Mouse (Mus musculus): ENCODE data around the gene Rin1. TPM values are rescaled to one million over a fixed set of nuclear protein-coding genes. Genes with fewer than 3 reads are reported as not detected.

The Rin1 gene
- polyA plus RNA-seq, 1 experiment from 2014 or later = 1.2 TPM

DNA sequence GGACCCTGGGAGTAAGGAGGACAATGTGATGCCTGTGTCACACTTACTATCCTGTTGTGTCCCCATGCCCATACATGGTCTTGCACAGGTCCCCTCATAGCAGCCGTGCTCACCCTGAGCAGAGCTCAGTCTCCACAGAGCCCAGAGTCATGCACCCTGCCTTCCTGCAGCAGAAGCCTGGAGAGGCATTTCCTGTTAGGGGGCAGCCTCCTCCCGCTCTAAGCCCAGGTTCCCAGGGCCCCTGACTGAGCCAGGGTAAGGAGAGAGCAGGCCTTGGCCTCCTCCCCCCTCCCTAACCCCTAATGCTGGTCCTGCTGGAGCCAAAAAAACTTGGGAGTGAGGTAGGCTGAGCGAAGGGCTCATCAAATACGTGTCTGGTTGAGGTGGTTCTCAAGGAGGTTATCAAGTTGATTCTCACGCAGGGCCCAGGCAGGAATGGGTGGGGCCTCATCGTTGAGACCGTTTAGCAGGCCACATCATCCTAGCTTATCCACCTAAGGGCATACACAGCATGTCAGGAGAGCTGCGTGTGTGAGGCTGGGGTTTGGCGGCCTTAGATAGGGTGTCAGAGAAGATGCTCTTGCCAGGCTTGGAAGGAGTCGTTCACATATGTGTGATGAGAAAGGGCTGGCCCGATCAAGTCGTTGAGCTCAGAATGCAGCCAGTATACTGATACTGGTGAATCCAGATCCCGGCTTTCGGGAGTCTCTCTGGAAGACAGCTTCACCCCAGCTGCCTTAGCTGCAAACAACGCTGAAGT is 16.9 kb downstream of the Rin1 start:
- Histone ChIP-seq H3K9ac (replicated peaks; ENCODE audit: low read length) (peak overlapping the region; percentile 73), H3K9me3 (replicated peaks; ENCODE audit: control insufficient read depth, low read length) (no peaks in the 10 kb centered on the region), H3K36me3 (replicated peaks; ENCODE audit: control insufficient read depth, insufficient read depth, low read depth, low read length) (no peaks in the 10 kb centered on the region), H3K27ac (replicated peaks; ENCODE audit: low read depth, low read length) (peak overlapping the region; percentile 75), H3K4me3 (ENCODE audit: low read depth, low read length) (peak overlapping the region; percentile 60), H3K4me2 (ENCODE audit: low read depth, low read length) (peak overlapping the region; percentile 97), H3K4me1 (ENCODE audit: control insufficient read depth, insufficient read depth, low read length) (peaks cover 20% of the 10 kb centered on the region), H3K27me3 (ENCODE audit: control insufficient read depth, insufficient read depth, low read length) (peaks cover 3% of the 10 kb centered on the region)
- WGBS = 5% methylated on average over 15 of the region's 15 CpGs
- no peak for DNase-seq (ENCODE audit: low spot score)
- no peak for ATAC-seq (replicated peaks; ENCODE audit: insufficient number of reproducible peaks, low FRiP score, low TSS enrichment, low read depth)

DNA sequence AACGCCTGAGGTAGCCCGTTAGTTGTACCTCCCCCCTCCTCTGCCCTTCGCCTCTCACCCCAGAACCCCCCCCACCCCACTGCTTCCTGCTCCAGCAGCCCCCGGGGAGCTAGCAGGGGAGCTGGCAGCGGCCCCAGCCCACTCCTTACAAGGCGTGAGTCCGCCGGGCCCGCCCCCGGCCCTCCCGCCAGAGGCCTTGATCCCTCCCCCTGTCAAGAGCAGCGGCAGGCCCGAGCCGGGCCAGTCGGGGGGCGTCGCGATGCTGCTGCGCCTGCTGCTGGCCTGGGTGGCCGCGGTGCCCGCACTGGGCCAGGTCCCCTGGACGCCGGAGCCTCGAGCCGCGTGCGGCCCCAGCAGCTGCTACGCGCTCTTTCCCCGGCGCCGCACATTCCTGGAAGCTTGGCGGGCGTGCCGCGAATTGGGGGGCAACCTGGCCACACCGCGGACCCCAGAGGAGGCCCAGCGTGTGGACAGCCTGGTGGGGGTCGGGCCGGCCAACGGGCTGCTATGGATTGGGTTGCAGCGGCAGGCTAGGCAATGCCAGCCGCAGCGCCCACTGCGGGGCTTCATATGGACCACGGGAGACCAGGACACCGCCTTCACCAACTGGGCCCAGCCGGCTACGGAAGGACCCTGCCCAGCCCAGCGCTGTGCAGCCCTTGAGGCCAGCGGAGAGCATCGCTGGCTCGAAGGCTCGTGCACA is 17.7 kb downstream of the Rin1 start, which contains the start of gene Cd248:
Cd248 (plus strand) TSS at position 212 of the 703 bp plus-strand sequence.
- Histone ChIP-seq H3K4me3 (ENCODE audit: low read depth, low read length) (peak within 1 kb of the TSS; percentile 60), H3K9me3 (replicated peaks; ENCODE audit: control insufficient read depth, low read length) (no peaks in the 10 kb centered on the region), H3K27me3 (ENCODE audit: control insufficient read depth, insufficient read depth, low read length) (peaks cover 3% of the 10 kb centered on the region), H3K4me1 (ENCODE audit: control insufficient read depth, insufficient read depth, low read length) (peaks cover 20% of the 10 kb centered on the region), H3K9ac (replicated peaks; ENCODE audit: low read length) (peak within 1 kb of the TSS; percentile 73), H3K36me3 (replicated peaks; ENCODE audit: control insufficient read depth, insufficient read depth, low read depth, low read length) (no peaks in the 10 kb centered on the region), H3K27ac (replicated peaks; ENCODE audit: low read depth, low read length) (peak within 1 kb of the TSS; percentile 75), H3K4me2 (ENCODE audit: low read depth, low read length) (peak within 1 kb of the TSS; percentile 97)
- DNase-seq (ENCODE audit: low spot score) = peak; percentile 87
- peak; percentile 41 for ATAC-seq (replicated peaks; ENCODE audit: insufficient number of reproducible peaks, low FRiP score, low TSS enrichment, low read depth)
- WGBS = under 1% methylated on average over 50 of the region's 56 CpGs

DNA sequence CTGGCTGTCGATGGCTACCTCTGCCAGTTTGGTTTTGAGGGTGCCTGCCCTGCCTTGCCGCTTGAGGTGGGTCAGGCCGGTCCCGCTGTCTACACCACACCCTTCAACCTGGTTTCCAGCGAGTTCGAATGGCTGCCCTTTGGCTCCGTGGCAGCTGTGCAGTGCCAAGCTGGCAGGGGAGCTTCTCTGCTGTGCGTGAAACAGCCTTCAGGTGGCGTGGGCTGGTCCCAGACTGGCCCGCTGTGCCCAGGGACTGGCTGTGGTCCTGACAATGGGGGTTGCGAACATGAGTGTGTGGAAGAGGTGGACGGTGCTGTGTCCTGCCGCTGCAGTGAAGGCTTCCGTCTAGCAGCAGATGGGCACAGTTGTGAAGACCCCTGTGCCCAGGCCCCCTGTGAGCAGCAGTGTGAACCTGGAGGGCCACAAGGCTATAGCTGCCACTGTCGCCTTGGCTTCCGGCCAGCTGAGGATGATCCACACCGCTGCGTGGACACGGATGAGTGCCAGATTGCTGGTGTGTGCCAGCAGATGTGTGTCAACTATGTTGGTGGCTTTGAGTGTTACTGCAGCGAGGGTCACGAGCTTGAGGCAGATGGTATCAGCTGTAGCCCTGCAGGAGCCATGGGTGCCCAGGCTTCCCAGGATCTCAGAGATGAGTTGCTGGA is 18.4 kb downstream of the Rin1 start:
- DNase-seq (ENCODE audit: low spot score) (no peak), ATAC-seq (replicated peaks; ENCODE audit: insufficient number of reproducible peaks, low FRiP score, low TSS enrichment, low read depth) (no peak)
- Histone ChIP-seq H3K27me3 (ENCODE audit: control insufficient read depth, insufficient read depth, low read length) (peaks cover 3% of the 10 kb centered on the region), H3K4me3 (ENCODE audit: low read depth, low read length) (peak overlapping the region; percentile 60), H3K9me3 (replicated peaks; ENCODE audit: control insufficient read depth, low read length) (no peaks in the 10 kb centered on the region), H3K27ac (replicated peaks; ENCODE audit: low read depth, low read length) (peak overlapping the region; percentile 75), H3K9ac (replicated peaks; ENCODE audit: low read length) (peak overlapping the region; percentile 73), H3K4me1 (ENCODE audit: control insufficient read depth, insufficient read depth, low read length) (peaks cover 20% of the 10 kb centered on the region), H3K36me3 (replicated peaks; ENCODE audit: control insufficient read depth, insufficient read depth, low read depth, low read length) (no peaks in the 10 kb centered on the region), H3K4me2 (ENCODE audit: low read depth, low read length) (peak overlapping the region; percentile 97)
- 39% methylated on average over 21 of the region's 21 CpGs for WGBS

DNA sequence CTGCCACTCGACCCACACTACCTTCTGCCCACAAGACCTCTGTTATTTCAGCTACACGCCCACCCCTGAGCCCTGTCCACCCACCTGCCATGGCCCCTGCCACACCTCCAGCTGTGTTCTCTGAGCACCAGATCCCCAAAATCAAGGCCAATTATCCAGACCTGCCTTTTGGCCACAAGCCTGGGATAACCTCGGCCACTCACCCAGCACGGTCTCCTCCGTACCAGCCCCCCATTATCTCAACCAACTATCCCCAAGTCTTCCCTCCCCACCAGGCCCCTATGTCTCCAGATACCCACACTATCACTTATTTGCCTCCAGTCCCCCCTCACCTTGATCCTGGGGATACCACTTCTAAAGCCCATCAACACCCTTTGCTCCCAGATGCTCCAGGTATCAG is 19.2 kb downstream of the Rin1 start:
- no peak overlapping the region for H3K27ac ChIP-seq (replicated peaks; ENCODE audit: low read depth, low read length)
- peaks cover 20% of the 10 kb centered on the region for H3K4me1 ChIP-seq (ENCODE audit: control insufficient read depth, insufficient read depth, low read length)
- 0 out of 2 replicates have a peak overlapping the region, but pooled peaks have one; percentile 60 for H3K4me3 ChIP-seq (ENCODE audit: low read depth, low read length)
- H3K27me3 ChIP-seq (ENCODE audit: control insufficient read depth, insufficient read depth, low read length) = peaks cover 3% of the 10 kb centered on the region
- ATAC-seq (replicated peaks; ENCODE audit: insufficient number of reproducible peaks, low FRiP score, low TSS enrichment, low read depth) = no peak
- no peak overlapping the region for H3K9ac ChIP-seq (replicated peaks; ENCODE audit: low read length)
- H3K9me3 ChIP-seq (replicated peaks; ENCODE audit: control insufficient read depth, low read length) = no peaks in the 10 kb centered on the region
- 79% methylated on average over 5 of the region's 5 CpGs for WGBS
- H3K4me2 ChIP-seq (ENCODE audit: low read depth, low read length) = peak overlapping the region; percentile 97
- no peak for DNase-seq (ENCODE audit: low spot score)
- no peaks in the 10 kb centered on the region for H3K36me3 ChIP-seq (replicated peaks; ENCODE audit: control insufficient read depth, insufficient read depth, low read depth, low read length)

DNA sequence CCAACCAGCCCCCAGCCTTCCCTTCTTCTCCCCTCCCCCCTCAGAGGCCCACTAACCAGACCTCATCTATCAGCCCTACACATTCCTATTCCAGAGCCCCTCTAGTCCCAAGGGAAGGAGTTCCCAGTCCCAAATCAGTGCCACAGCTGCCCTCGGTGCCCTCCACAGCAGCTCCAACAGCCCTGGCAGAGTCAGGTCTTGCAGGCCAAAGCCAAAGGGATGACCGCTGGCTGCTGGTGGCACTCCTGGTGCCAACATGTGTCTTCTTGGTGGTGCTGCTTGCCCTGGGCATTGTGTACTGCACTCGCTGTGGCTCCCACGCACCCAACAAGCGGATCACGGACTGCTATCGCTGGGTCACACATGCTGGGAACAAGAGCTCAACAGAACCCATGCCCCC is 19.7 kb downstream of the Rin1 start:
- no peak for ATAC-seq (replicated peaks; ENCODE audit: insufficient number of reproducible peaks, low FRiP score, low TSS enrichment, low read depth)
- Histone ChIP-seq H3K4me1 (ENCODE audit: control insufficient read depth, insufficient read depth, low read length) (peaks cover 20% of the 10 kb centered on the region), H3K27ac (replicated peaks; ENCODE audit: low read depth, low read length) (peak overlapping the region; percentile 97), H3K36me3 (replicated peaks; ENCODE audit: control insufficient read depth, insufficient read depth, low read depth, low read length) (no peaks in the 10 kb centered on the region), H3K27me3 (ENCODE audit: control insufficient read depth, insufficient read depth, low read length) (peaks cover 3% of the 10 kb centered on the region), H3K4me2 (ENCODE audit: low read depth, low read length) (peak overlapping the region; percentile 97), H3K9ac (replicated peaks; ENCODE audit: low read length) (no peak overlapping the region; the same call in 1 of the 2 replicates), H3K4me3 (ENCODE audit: low read depth, low read length) (no peak overlapping the region), H3K9me3 (replicated peaks; ENCODE audit: control insufficient read depth, low read length) (no peaks in the 10 kb centered on the region)
- no peak for DNase-seq (ENCODE audit: low spot score)
- WGBS = 80% methylated on average over 7 of the region's 7 CpGs

- Histone ChIP-seq H3K27ac (replicated peaks; ENCODE audit: low read depth, low read length) (peak overlapping the region; percentile 97), H3K4me2 (ENCODE audit: low read depth, low read length) (peak overlapping the region; percentile 97), H3K4me3 (ENCODE audit: low read depth, low read length) (peak overlapping the region; percentile 35), H3K4me1 (ENCODE audit: control insufficient read depth, insufficient read depth, low read length) (peaks cover 20% of the 10 kb centered on the region), H3K27me3 (ENCODE audit: control insufficient read depth, insufficient read depth, low read length) (peaks cover 3% of the 10 kb centered on the region), H3K9me3 (replicated peaks; ENCODE audit: control insufficient read depth, low read length) (no peaks in the 10 kb centered on the region), H3K9ac (replicated peaks; ENCODE audit: low read length) (peak overlapping the region; percentile 62), H3K36me3 (replicated peaks; ENCODE audit: control insufficient read depth, insufficient read depth, low read depth, low read length) (no peaks in the 10 kb centered on the region)
- no peak; the same call in 1 of the 2 replicates for ATAC-seq (replicated peaks; ENCODE audit: insufficient number of reproducible peaks, low FRiP score, low TSS enrichment, low read depth)
- no peak for DNase-seq (ENCODE audit: low spot score)
- 4% methylated on average over 11 of the region's 11 CpGs for WGBS
Measured at GRCm38 (mm10) chr19:5071077-5071476, 20.8 kb downstream of the Rin1 start.

DNA sequence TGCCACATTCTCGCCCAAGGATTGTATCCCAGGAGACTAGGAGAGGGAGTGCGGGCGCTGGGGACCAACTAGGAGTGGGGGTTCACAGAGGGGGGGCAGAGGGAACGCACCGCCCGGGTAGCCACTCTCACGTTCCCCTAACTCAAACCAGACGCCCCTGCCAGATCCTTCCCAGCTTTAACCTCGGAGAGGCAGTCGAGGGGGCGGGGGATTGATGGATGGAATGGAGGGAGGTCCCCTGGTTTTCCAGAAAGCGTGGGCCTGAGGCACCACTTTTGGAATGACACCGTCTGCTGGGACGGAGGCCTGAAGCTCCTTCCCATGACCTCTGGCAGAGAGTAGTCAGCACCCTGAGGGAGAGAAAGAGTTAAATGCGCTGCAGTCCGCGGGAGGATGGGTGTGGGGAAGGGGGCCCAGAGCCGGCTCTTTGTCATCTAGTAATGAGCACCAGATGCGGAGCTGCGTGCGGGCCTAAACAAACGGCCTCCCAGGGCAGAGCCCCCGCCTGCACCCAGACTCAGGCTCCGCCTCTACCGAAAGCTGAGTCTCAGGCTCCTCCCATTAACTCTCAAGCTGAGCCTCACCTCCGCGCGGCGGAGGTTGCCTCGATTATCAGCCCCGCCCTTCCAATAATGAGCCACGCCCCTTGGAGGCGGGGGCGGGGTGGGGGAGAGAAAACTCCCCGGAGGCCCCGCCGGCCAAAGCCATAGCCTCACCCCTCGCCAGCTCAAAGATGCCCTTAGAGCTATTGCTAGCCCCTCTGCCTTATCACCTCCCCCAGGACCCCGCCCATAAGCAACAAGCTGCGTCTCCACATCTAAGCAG is 21.5 kb downstream of the Rin1 start:
- Histone ChIP-seq H3K36me3 (replicated peaks; ENCODE audit: control insufficient read depth, insufficient read depth, low read depth, low read length) (no peaks in the 10 kb centered on the region), H3K4me1 (ENCODE audit: control insufficient read depth, insufficient read depth, low read length) (peaks cover 20% of the 10 kb centered on the region), H3K9me3 (replicated peaks; ENCODE audit: control insufficient read depth, low read length) (no peaks in the 10 kb centered on the region), H3K4me3 (ENCODE audit: low read depth, low read length) (peak overlapping the region; percentile 35), H3K27me3 (ENCODE audit: control insufficient read depth, insufficient read depth, low read length) (peaks cover 3% of the 10 kb centered on the region), H3K4me2 (ENCODE audit: low read depth, low read length) (peak overlapping the region; percentile 97), H3K27ac (replicated peaks; ENCODE audit: low read depth, low read length) (peak overlapping the region; percentile 97), H3K9ac (replicated peaks; ENCODE audit: low read length) (peak overlapping the region; percentile 62)
- DNase-seq (ENCODE audit: low spot score) (peak; percentile 99), ATAC-seq (replicated peaks; ENCODE audit: insufficient number of reproducible peaks, low FRiP score, low TSS enrichment, low read depth) (peak; percentile 80)
- WGBS = under 1% methylated on average over 39 of the region's 40 CpGs

All from embryonic facial prominence, embryonic 11.5 days (tissue).